In genomic region chr11:79529736-79530135, GRCm38 (mm10) we compare ENCODE assay signal across 19 mouse cellular contexts. TPM values are rescaled to one million over a fixed set of nuclear protein-coding genes. Genes with fewer than 3 reads are reported as not detected.
DNase-seq lines count a peak whose midpoint lies in the region; ATAC-seq and TF ChIP-seq lines count a peak whose summit lies in the region.
"Had no signal": no experiment of that assay in that cellular context is flagged by ENCODE, and none has a peak within 500 bp of the region (broad histone marks: within the 10 kb centered on the region; RNA-seq: fewer than 3 reads in every experiment).

No protein-coding gene starts in this region.

- no peak for DNase-seq in liver, embryonic 11.5 days (ENCODE audit: low spot score)
- DNase-seq in CH12.LX (ENCODE audit: extremely low read depth): peak; percentile 67
- DNase-seq in brain, adult 2 months (ENCODE audit: low read depth, low spot score): peak; percentile 54
- DNase-seq in testis, postnatal 14 days (ENCODE audit: low spot score): no peak
- DNase-seq in stomach, postnatal 0 days (ENCODE audit: low spot score): no peak
- DNase-seq: adrenal gland, postnatal 25 days; cerebellum, adult 11 months; kidney, postnatal 25 days had no signal

- no peak for ATAC-seq in liver, embryonic 11.5 days (replicated peaks; ENCODE audit: low FRiP score)
- ATAC-seq in liver, embryonic 12.5 days: no peak
- ATAC-seq in stomach, postnatal 0 days (ENCODE audit: low FRiP score, low TSS enrichment): no peak
- ATAC-seq: forebrain, embryonic 14.5 days; intestine, embryonic 15.5 days had no signal

- WGBS in liver, embryonic 11.5 days: 87% methylated on average over 2 of the region's 2 CpGs
- WGBS in liver, embryonic 12.5 days (ENCODE audit: insufficient replicate concordance): 78% methylated on average over 2 of the region's 2 CpGs
- 82% methylated on average over 2 of the region's 2 CpGs for WGBS in stomach, postnatal 0 days

- H3ac ChIP-seq in myocyte (ENCODE audit: control insufficient read depth, insufficient read length): no peak overlapping the region

- no peak overlapping the region for H3K27ac ChIP-seq in liver, embryonic 11.5 days (ENCODE audit: low read depth, low read length)
- no peak overlapping the region for H3K27ac ChIP-seq in liver, embryonic 12.5 days
- peak overlapping the region; percentile 97 for H3K27ac ChIP-seq in CH12.LX (ENCODE audit: insufficient read depth, low read depth)
- no peak overlapping the region for H3K27ac ChIP-seq in stomach, postnatal 0 days (replicated peaks)
- H3K27ac ChIP-seq: heart, embryonic 10.5 days; intestine, embryonic 15.5 days; neural tube, embryonic 15.5 days; stomach, embryonic 15.5 days had no signal

- no peaks in the 10 kb centered on the region for H3K9me3 ChIP-seq in liver, embryonic 11.5 days (ENCODE audit: control insufficient read depth, low read length)
- H3K9me3 ChIP-seq in liver, embryonic 12.5 days (replicated peaks): no peaks in the 10 kb centered on the region
- no peaks in the 10 kb centered on the region for H3K9me3 ChIP-seq in CH12.LX (replicated peaks; ENCODE audit: low read length)
- H3K9me3 ChIP-seq in stomach, postnatal 0 days (ENCODE audit: control insufficient read depth, low read length): no peaks in the 10 kb centered on the region
- H3K9me3 ChIP-seq: heart, embryonic 10.5 days; intestine, embryonic 15.5 days; neural tube, embryonic 15.5 days; stomach, embryonic 15.5 days had no signal

- H3K36me3 ChIP-seq in liver, embryonic 11.5 days (ENCODE audit: control insufficient read depth, insufficient read depth, low read length): peaks cover 4% of the 10 kb centered on the region; the same call in 1 of the 2 replicates
- peaks cover 4% of the 10 kb centered on the region; the same call in 1 of the 2 replicates for H3K36me3 ChIP-seq in liver, embryonic 12.5 days
- H3K36me3 ChIP-seq in CH12.LX (replicated peaks in 1 of 2; ENCODE audit: control insufficient read depth in 1 of 2, insufficient read depth in 1 of 2, low read length in 1 of 2) (peaks cover 18 to 49% of the 10 kb centered on the region in 2 experiments), myocyte (ENCODE audit: control insufficient read depth, insufficient read depth) (peaks cover 31% of the 10 kb centered on the region)
- no peaks in the 10 kb centered on the region; the same call in 1 of the 2 replicates for H3K36me3 ChIP-seq in stomach, postnatal 0 days (ENCODE audit: control insufficient read depth, insufficient read depth, low read length)
- H3K36me3 ChIP-seq: intestine, embryonic 15.5 days had no signal

- dilution Hi-C loops in CH12.LX (cut with MboI; ENCODE audit: extremely low pct_ligation_motif_present, extremely low pct_unique_long_range_greater_than_20kb, low sequenced_read_pairs): no loop called here

- no peak; the same call in 1 of the 2 replicates for TF ChIP-seq RAD21 in CH12.LX (IDR thresholded peaks at IDR 0.05; ENCODE audit: low read depth, low read length)

- peak overlapping the region; percentile 21 for H3K4me2 ChIP-seq in liver, embryonic 11.5 days
- no peak overlapping the region for H3K4me2 ChIP-seq in liver, embryonic 12.5 days
- peak overlapping the region; percentile 82 for H3K4me2 ChIP-seq in CH12.LX (ENCODE audit: insufficient read depth, low read depth, poor library complexity, severe bottlenecking)
- H3K4me2 ChIP-seq in myocyte (ENCODE audit: low read depth): peak overlapping the region; percentile 94
- no peak overlapping the region for H3K4me2 ChIP-seq in stomach, postnatal 0 days (replicated peaks; ENCODE audit: low read depth)
- H3K4me2 ChIP-seq: intestine, embryonic 15.5 days; neural tube, embryonic 15.5 days; stomach, embryonic 15.5 days had no signal

- TF ChIP-seq EP300 in CH12.LX (IDR thresholded peaks at IDR 0.05; ENCODE audit: low read length): peak; percentile 80; the same call in 1 of the 2 replicates
- no peak for TF ChIP-seq EP300 in stomach, postnatal 0 days (optimal IDR thresholded peaks at IDR 0.05)

- in situ Hi-C loops in CH12.LX (cut with MboI; ENCODE audit: low pct_ligation_motif_present, low pct_unique_long_range_greater_than_20kb, low sequenced_read_pairs): no loop called here

- TF ChIP-seq CTCF in CH12.LX (conservative IDR thresholded peaks at IDR 0.05 in 1 of 2, IDR thresholded peaks at IDR 0.05 in 1 of 2; ENCODE audit: low read depth in 2 of 2, low read length in 2 of 2): no peak
- no peak for TF ChIP-seq CTCF in stomach, postnatal 0 days (IDR thresholded peaks at IDR 0.05; ENCODE audit: low read depth)

- no peak for TF ChIP-seq POLR2A in CH12.LX (IDR thresholded peaks at IDR 0.05; ENCODE audit: low read depth, low read length)
- TF ChIP-seq POLR2A in myocyte (IDR thresholded peaks at IDR 0.05; ENCODE audit: insufficient read length, low read depth): no peak

- peaks cover 27% of the 10 kb centered on the region for H3K79me2 ChIP-seq in CH12.LX (replicated peaks; ENCODE audit: control insufficient read depth, extremely low read depth, insufficient read depth, poor library complexity, severe bottlenecking)
- peaks cover 10% of the 10 kb centered on the region for H3K79me2 ChIP-seq in myocyte (ENCODE audit: control insufficient read depth, insufficient read depth)

- no peak overlapping the region for H3K9ac ChIP-seq in liver, embryonic 11.5 days (ENCODE audit: low read depth, low read length)
- no peak overlapping the region for H3K9ac ChIP-seq in liver, embryonic 12.5 days
- peak overlapping the region; percentile 99 for H3K9ac ChIP-seq in CH12.LX (ENCODE audit: insufficient read depth, low read depth)
- H3K9ac ChIP-seq in stomach, postnatal 0 days (ENCODE audit: low read length): no peak overlapping the region
- H3K9ac ChIP-seq: intestine, embryonic 15.5 days; neural tube, embryonic 15.5 days; stomach, embryonic 15.5 days had no signal

- H3K27me3 ChIP-seq in liver, embryonic 11.5 days (replicated peaks; ENCODE audit: control insufficient read depth, insufficient read depth, low read length): no peaks in the 10 kb centered on the region
- H3K27me3 ChIP-seq in liver, embryonic 12.5 days (replicated peaks): no peaks in the 10 kb centered on the region
- H3K27me3 ChIP-seq in CH12.LX (replicated peaks) (no peaks in the 10 kb centered on the region), myocyte (ENCODE audit: control insufficient read depth, insufficient read depth, insufficient read length) (no peaks in the 10 kb centered on the region)
- no peaks in the 10 kb centered on the region for H3K27me3 ChIP-seq in stomach, postnatal 0 days (ENCODE audit: control insufficient read depth, insufficient read depth, low read length)
- H3K27me3 ChIP-seq: intestine, embryonic 15.5 days; neural tube, embryonic 15.5 days; stomach, embryonic 15.5 days had no signal

- no peak overlapping the region for H3K4me3 ChIP-seq in liver, embryonic 11.5 days (ENCODE audit: low read depth, low read length)
- no peak overlapping the region for H3K4me3 ChIP-seq in liver, embryonic 12.5 days
- H3K4me3 ChIP-seq in CH12.LX (replicated peaks in 1 of 3; ENCODE audit: low read depth in 2 of 3, low read length in 2 of 3, poor library complexity in 1 of 3): peak overlapping the region; percentile 65 to 89 (median 78)
- peak overlapping the region; percentile 21 for H3K4me3 ChIP-seq in myocyte
- H3K4me3 ChIP-seq in stomach, postnatal 0 days (ENCODE audit: low read depth, low read length): no peak overlapping the region
- H3K4me3 ChIP-seq: heart, embryonic 10.5 days; intestine, embryonic 15.5 days; neural tube, embryonic 15.5 days; stomach, embryonic 15.5 days had no signal

- H3K4me1 ChIP-seq in liver, embryonic 11.5 days (replicated peaks; ENCODE audit: control insufficient read depth, insufficient read depth, low read length): peaks cover 49% of the 10 kb centered on the region
- peaks cover 73% of the 10 kb centered on the region for H3K4me1 ChIP-seq in liver, embryonic 12.5 days
- peaks cover 21 to 55% of the 10 kb centered on the region in 2 experiments for H3K4me1 ChIP-seq in CH12.LX (ENCODE audit: control insufficient read depth in 1 of 2, insufficient read depth in 2 of 2)
- H3K4me1 ChIP-seq in stomach, postnatal 0 days (replicated peaks; ENCODE audit: control insufficient read depth, insufficient read depth): no peaks in the 10 kb centered on the region

RNA-seq across cellular contexts. Expression of gene Evi2, which starts 0.7 kb away (rescaled TPM):
- polyA plus RNA-seq in liver, embryonic 11.5 days (2014; fragmentation: Nextera tagmentation; extraction: Ambion mirVana): 1.2 and 1.7 TPM in 2 replicates
- 0.66 and 0.77 TPM in 2 replicates for polyA plus RNA-seq in liver, embryonic 12.5 days (2016; fragmentation: Nextera tagmentation; extraction: Ambion mirVana)
- total RNA-seq in CH12.LX (2012; rRNA removed): 1.0 and 1.2 TPM in 2 replicates
- 2.8 and 3.8 TPM in 2 replicates for total RNA-seq in CH12.LX (2014; rRNA removed)
- 2.9 and 6.2 TPM in 2 replicates for polyA plus RNA-seq in CH12.LX (2012; ENCODE audit: insufficient read length, low read depth)
- 0.06 TPM for polyA plus RNA-seq in myocyte (2012; fragmentation: generic; extraction: Trizol)
- 0.05 and 0.28 TPM in 2 replicates for polyA plus RNA-seq in stomach, postnatal 0 days (2015; fragmentation: Nextera tagmentation; extraction: Ambion mirVana)
- total RNA-seq: adrenal gland, postnatal 25 days; gastrocnemius, adult 18-20 months; left cerebral cortex, adult 18-20 months had no signal

RNA-seq across cellular contexts. Expression of gene Evi2a, which starts 0.7 kb away (rescaled TPM):
- polyA plus RNA-seq in liver, embryonic 11.5 days (2014; fragmentation: Nextera tagmentation; extraction: Ambion mirVana): 5.7 and 5.9 TPM in 2 replicates
- polyA plus RNA-seq in liver, embryonic 12.5 days (2016; fragmentation: Nextera tagmentation; extraction: Ambion mirVana): 3.4 and 4.2 TPM in 2 replicates
- total RNA-seq in CH12.LX (2012; rRNA removed): 87.4 and 137 TPM in 2 replicates
- total RNA-seq in CH12.LX (2014; rRNA removed): 164 and 165 TPM in 2 replicates
- polyA plus RNA-seq in CH12.LX (2012; ENCODE audit: insufficient read length, low read depth): 138 and 140 TPM in 2 replicates
- 10.7 TPM for polyA plus RNA-seq in myocyte (2012; fragmentation: generic; extraction: Trizol)
- polyA plus RNA-seq in stomach, postnatal 0 days (2015; fragmentation: Nextera tagmentation; extraction: Ambion mirVana): 3.0 and 4.5 TPM in 2 replicates

RNA-seq across cellular contexts. Expression of gene Evi2b, which starts 6.2 kb away (rescaled TPM):
- polyA plus RNA-seq in liver, embryonic 11.5 days (2014; fragmentation: Nextera tagmentation; extraction: Ambion mirVana): 12.7 and 14.4 TPM in 2 replicates
- polyA plus RNA-seq in liver, embryonic 12.5 days (2016; fragmentation: Nextera tagmentation; extraction: Ambion mirVana): 4.3 and 4.6 TPM in 2 replicates
- 10.0 and 12.0 TPM in 2 replicates for total RNA-seq in CH12.LX (2012; rRNA removed)
- total RNA-seq in CH12.LX (2014; rRNA removed): 37.9 and 40.5 TPM in 2 replicates
- polyA plus RNA-seq in CH12.LX (2012; ENCODE audit: insufficient read length, low read depth): 86.9 and 105 TPM in 2 replicates
- 0.26 TPM for polyA plus RNA-seq in myocyte (2012; fragmentation: generic; extraction: Trizol)
- polyA plus RNA-seq in stomach, postnatal 0 days (2015; fragmentation: Nextera tagmentation; extraction: Ambion mirVana): 0.27 and 0.53 TPM in 2 replicates
- total RNA-seq: ES-E14 had no signal

RNA-seq across cellular contexts. Expression of gene Omg, which starts 25.9 kb away (rescaled TPM):
- polyA plus RNA-seq in liver, embryonic 11.5 days (2014; fragmentation: Nextera tagmentation; extraction: Ambion mirVana): 0.12 and 0.42 TPM in 2 replicates
- polyA plus RNA-seq in liver, embryonic 12.5 days (2016; fragmentation: Nextera tagmentation; extraction: Ambion mirVana): 0.12 TPM in 1 of 2 replicates, not detected in the other
- 0.13 TPM in 2 replicates for total RNA-seq in CH12.LX (2012; rRNA removed)
- 0.09 TPM in 1 of 2 replicates, not detected in the other for total RNA-seq in CH12.LX (2014; rRNA removed)
- polyA plus RNA-seq in CH12.LX (2012; ENCODE audit: insufficient read length, low read depth): 0.17 TPM in 1 of 2 replicates, not detected in the other
- polyA plus RNA-seq in myocyte (2012; fragmentation: generic; extraction: Trizol): 0.05 TPM
- polyA plus RNA-seq in stomach, postnatal 0 days (2015; fragmentation: Nextera tagmentation; extraction: Ambion mirVana): 0.27 and 0.30 TPM in 2 replicates
- total RNA-seq: gastrocnemius, adult 18-20 months; heart, postnatal 4 days had no signal

Comparison
In these comparisons a context has a peak if more than half of its experiments do, and no peak if none do; other contexts are left out.
1. H3K4me2 ChIP-seq: peak in liver, embryonic 11.5 days (single experiment), CH12.LX (single experiment) and myocyte (single experiment); none in liver, embryonic 12.5 days (single experiment) and stomach, postnatal 0 days (single experiment).
2. DNase-seq: peak in CH12.LX (single experiment) and brain, adult 2 months (single experiment); none in liver, embryonic 11.5 days (single experiment), testis, postnatal 14 days (single experiment) and stomach, postnatal 0 days (single experiment).
3. H3K4me3 ChIP-seq: peak in CH12.LX (3 of 3) and myocyte (single experiment); none in liver, embryonic 11.5 days (single experiment), liver, embryonic 12.5 days (single experiment) and stomach, postnatal 0 days (single experiment).
4. RNA of gene Evi2a, which starts 0.7 kb away (polyA plus RNA-seq): 138 to 140 TPM in CH12.LX; 10.7 TPM in myocyte (single experiment), 5.7 to 5.9 TPM in liver, embryonic 11.5 days, 3.4 to 4.2 TPM in liver, embryonic 12.5 days and 3.0 to 4.5 TPM in stomach, postnatal 0 days; every median in the first group is over 10 times any median in the second.